Comparison of ENCODE assay signal across 1 mouse cellular context in genomic region chr3:145701945-145702344, GRCm38 (mm10).
TF ChIP-seq lines count a peak whose summit lies in the region.

No protein-coding gene starts in this region.

TF ChIP-seq in MEL, 35 proteins besides CTCF, POLR2A, EP300 and RAD21 (continued from another document):
- no peak for TF ChIP-seq SIN3A (IDR thresholded peaks at IDR 0.05; ENCODE audit: low read length)
- no peak for TF ChIP-seq KAT2A (conservative IDR thresholded peaks at IDR 0.05; ENCODE audit: low read depth, low read length)
